In the genomic region with DNA sequence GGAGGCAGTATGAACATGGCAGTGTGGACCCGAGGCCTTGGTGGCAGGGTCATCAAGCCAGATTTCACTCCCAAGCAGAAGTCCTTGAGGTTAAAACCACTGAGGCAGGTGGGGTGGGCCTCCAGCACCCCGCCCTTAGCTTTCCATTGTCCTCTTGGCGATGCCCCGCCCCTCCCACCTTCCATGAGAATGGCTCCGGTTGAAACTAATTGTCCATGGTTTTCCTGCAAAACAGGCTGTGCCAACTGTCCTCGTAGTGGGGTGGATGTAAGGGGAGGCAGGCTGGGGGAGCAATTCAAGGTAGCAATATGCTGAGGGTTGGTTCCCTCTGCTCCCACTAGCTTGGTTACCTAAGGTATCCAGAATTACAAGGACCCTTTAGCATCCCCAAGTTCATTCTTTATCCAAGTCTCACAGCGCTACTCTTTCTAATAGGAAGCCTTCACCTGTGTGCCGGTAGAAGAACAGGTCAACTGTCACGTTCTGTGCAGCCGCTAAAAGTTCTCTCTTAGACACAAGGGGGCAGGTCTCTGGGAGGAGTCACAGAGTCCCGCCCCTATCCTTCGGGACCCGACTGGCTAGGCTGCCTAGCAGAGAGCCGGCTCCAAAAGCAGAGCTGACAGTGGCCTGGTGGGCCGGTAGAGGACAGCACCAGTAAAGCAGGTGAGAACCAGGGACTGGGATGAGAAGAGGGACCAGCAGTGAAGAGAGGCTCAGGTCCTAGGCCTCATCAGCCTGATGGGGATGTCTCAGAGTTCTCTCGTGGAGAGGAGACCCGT, we compare ENCODE assay signal across 8 mouse cellular contexts. TPM values are rescaled to one million over a fixed set of nuclear protein-coding genes. Genes with fewer than 3 reads are reported as not detected.
DNase-seq lines count a peak whose midpoint lies in the region; ATAC-seq lines count a peak whose summit lies in the region.

No protein-coding gene starts in this region.

- 14% methylated on average over 17 of the region's 17 CpGs for WGBS in heart, embryonic 13.5 days
- 12% methylated on average over 17 of the region's 17 CpGs for WGBS in forebrain, embryonic 10.5 days
- 12% methylated on average over 17 of the region's 17 CpGs for WGBS in kidney, embryonic 15.5 days

- H3K27me3 ChIP-seq in heart, embryonic 13.5 days (replicated peaks): peaks cover 65% of the 10 kb centered on the region
- H3K27me3 ChIP-seq in forebrain, embryonic 10.5 days (ENCODE audit: poor library complexity, severe bottlenecking): peaks cover 54% of the 10 kb centered on the region
- peaks cover 34% of the 10 kb centered on the region for H3K27me3 ChIP-seq in kidney, embryonic 15.5 days

- ATAC-seq in heart, embryonic 13.5 days (ENCODE audit: extremely low read depth, insufficient number of reproducible peaks, low FRiP score, low TSS enrichment): no peak
- ATAC-seq in kidney, embryonic 15.5 days (replicated peaks; ENCODE audit: low FRiP score): peak; percentile 87
- no peak for ATAC-seq in erythroblast, adult 5-6 weeks (replicated peaks; ENCODE audit: low FRiP score, poor library complexity, severe bottlenecking)

- H3K9me3 ChIP-seq in heart, embryonic 13.5 days: no peaks in the 10 kb centered on the region
- no peaks in the 10 kb centered on the region for H3K9me3 ChIP-seq in forebrain, embryonic 10.5 days
- H3K9me3 ChIP-seq in kidney, embryonic 15.5 days (replicated peaks): no peaks in the 10 kb centered on the region

- no peak overlapping the region for H3K27ac ChIP-seq in heart, embryonic 13.5 days (replicated peaks)
- no peak overlapping the region for H3K27ac ChIP-seq in forebrain, embryonic 10.5 days
- no peak overlapping the region for H3K27ac ChIP-seq in kidney, embryonic 15.5 days

- peaks cover 7% of the 10 kb centered on the region for H3K4me1 ChIP-seq in heart, embryonic 13.5 days
- H3K4me1 ChIP-seq in forebrain, embryonic 10.5 days: peaks cover 21% of the 10 kb centered on the region
- peaks cover 8% of the 10 kb centered on the region for H3K4me1 ChIP-seq in kidney, embryonic 15.5 days

- H3K9ac ChIP-seq in heart, embryonic 13.5 days: no peak overlapping the region
- H3K9ac ChIP-seq in kidney, embryonic 15.5 days: no peak overlapping the region

- no peaks in the 10 kb centered on the region for H3K36me3 ChIP-seq in heart, embryonic 13.5 days
- H3K36me3 ChIP-seq in forebrain, embryonic 10.5 days (replicated peaks): no peaks in the 10 kb centered on the region
- H3K36me3 ChIP-seq in kidney, embryonic 15.5 days: no peaks in the 10 kb centered on the region

- H3K4me2 ChIP-seq in heart, embryonic 13.5 days: peak overlapping the region; percentile 54
- H3K4me2 ChIP-seq in kidney, embryonic 15.5 days: peak overlapping the region; percentile 47

- DNase-seq in heart, adult 18-20 months: no peak
- peak; percentile 37 for DNase-seq in forebrain, embryonic 10.5 days (ENCODE audit: extremely low spot score, low spot score)
- peak; percentile 44 for DNase-seq in lung, postnatal 36 days
- DNase-seq in thymus, postnatal 14 days: peak; percentile 27
- no peak for DNase-seq in spleen, postnatal 36 days (ENCODE audit: low spot score in 2 of 2)

- peak overlapping the region; percentile 9; the same call in 1 of the 2 replicates for H3K4me3 ChIP-seq in heart, embryonic 13.5 days
- H3K4me3 ChIP-seq in forebrain, embryonic 10.5 days: peak overlapping the region; percentile 36
- no peak overlapping the region for H3K4me3 ChIP-seq in kidney, embryonic 15.5 days (replicated peaks)

RNA-seq across cellular contexts. Expression of gene Psmb7, which starts 25.1 kb away (rescaled TPM):
- polyA plus RNA-seq in heart, embryonic 13.5 days (2015; fragmentation: Nextera tagmentation; extraction: Ambion mirVana): 213 and 245 TPM in 2 replicates
- total RNA-seq in heart, adult 18-20 months (2021): 100 to 1,000 TPM; 240 to 264 TPM
- polyA plus RNA-seq in forebrain, embryonic 10.5 days (2016; fragmentation: Nextera tagmentation; extraction: Ambion mirVana): 335 and 344 TPM in 2 replicates
- polyA plus RNA-seq in kidney, embryonic 15.5 days (2015; fragmentation: Nextera tagmentation; extraction: Ambion mirVana): 270 and 278 TPM in 2 replicates
- 55.8 and 124 TPM in 2 replicates for total RNA-seq in erythroblast, adult 5-6 weeks (2015; ENCODE audit: low replicate concordance)
- 83.9 and 94.1 TPM in 2 replicates for total RNA-seq in erythroblast, adult 5-6 weeks (2017; ENCODE audit: low replicate concordance)

RNA-seq across cellular contexts. Expression of gene Nr5a1, which starts 45.4 kb away (rescaled TPM):
- not detected in 2 replicates for polyA plus RNA-seq in heart, embryonic 13.5 days (2015; fragmentation: Nextera tagmentation; extraction: Ambion mirVana)
- not detected for total RNA-seq in heart, adult 18-20 months (2021)
- polyA plus RNA-seq in forebrain, embryonic 10.5 days (2016; fragmentation: Nextera tagmentation; extraction: Ambion mirVana): 0.33 and 0.69 TPM in 2 replicates
- 1.3 and 3.4 TPM in 2 replicates for polyA plus RNA-seq in kidney, embryonic 15.5 days (2015; fragmentation: Nextera tagmentation; extraction: Ambion mirVana)
- not detected in 2 replicates for total RNA-seq in erythroblast, adult 5-6 weeks (2015; ENCODE audit: low replicate concordance)
- not detected in 2 replicates for total RNA-seq in erythroblast, adult 5-6 weeks (2017; ENCODE audit: low replicate concordance)

Comparison
In these comparisons a context has a peak if more than half of its experiments do, and no peak if none do; other contexts are left out.
1. DNase-seq: peak in forebrain, embryonic 10.5 days (single experiment), lung, postnatal 36 days (single experiment) and thymus, postnatal 14 days (single experiment); none in heart, adult 18-20 months (0 of 2) and spleen, postnatal 36 days (0 of 2).